Comparison of ENCODE assay signal across 9 mouse cellular contexts in genomic region chr2:181692304-181692703, GRCm38 (mm10). TPM values are rescaled to one million over a fixed set of nuclear protein-coding genes. Genes with fewer than 3 reads are reported as not detected.
DNase-seq lines count a peak whose midpoint lies in the region; ATAC-seq lines count a peak whose summit lies in the region.
"Had no signal": no experiment of that assay in that cellular context is flagged by ENCODE, and none has a peak within 500 bp of the region (broad histone marks: within the 10 kb centered on the region; RNA-seq: fewer than 3 reads in every experiment).

No protein-coding gene starts in this region.

- no peak overlapping the region for H3K9ac ChIP-seq in neural tube, embryonic 12.5 days
- 0 out of 2 replicates have a peak overlapping the region, but pooled peaks have one; percentile 62 for H3K9ac ChIP-seq in liver, embryonic 13.5 days
- no peak overlapping the region for H3K9ac ChIP-seq in stomach, embryonic 16.5 days (ENCODE audit: low read length)

- no peak overlapping the region for H3K4me3 ChIP-seq in neural tube, embryonic 12.5 days
- H3K4me3 ChIP-seq in liver, embryonic 13.5 days (replicated peaks) = peak overlapping the region; percentile 61
- H3K4me3 ChIP-seq in stomach, embryonic 16.5 days (replicated peaks; ENCODE audit: low read length) = peak overlapping the region; percentile 62; the same call in 1 of the 2 replicates

- no peaks in the 10 kb centered on the region for H3K9me3 ChIP-seq in neural tube, embryonic 12.5 days
- no peaks in the 10 kb centered on the region for H3K9me3 ChIP-seq in liver, embryonic 13.5 days (replicated peaks)
- no peaks in the 10 kb centered on the region for H3K9me3 ChIP-seq in stomach, embryonic 16.5 days (replicated peaks; ENCODE audit: control insufficient read depth, low read length)

- 95% methylated on average over 3 of the region's 3 CpGs for WGBS in neural tube, embryonic 12.5 days
- WGBS in liver, embryonic 13.5 days (ENCODE audit: insufficient replicate concordance) = 64% methylated on average over 3 of the region's 3 CpGs
- WGBS in stomach, embryonic 16.5 days = 83% methylated on average over 3 of the region's 3 CpGs

- peaks cover 13% of the 10 kb centered on the region for H3K4me1 ChIP-seq in neural tube, embryonic 12.5 days
- H3K4me1 ChIP-seq in liver, embryonic 13.5 days (replicated peaks) = peaks cover 30% of the 10 kb centered on the region
- H3K4me1 ChIP-seq in stomach, embryonic 16.5 days (ENCODE audit: control insufficient read depth, insufficient read depth, low read length) = 0 out of 2 replicates have a peak, but pooled peaks cover 11% of the 10 kb centered on the region

- peak; percentile 4 to 7 for DNase-seq in gastrocnemius, postnatal 4 days (ENCODE audit: low spot score in 2 of 2)
- DNase-seq in gastrocnemius, postnatal 14 days = no peak
- DNase-seq in neural tube, embryonic 10.5 days (ENCODE audit: extremely low spot score, low spot score) = no peak
- no peak for DNase-seq in liver, embryonic 13.5 days
- DNase-seq in left cerebral cortex, postnatal 25 days (ENCODE audit: low spot score in 2 of 2) = no peak
- DNase-seq: kidney, adult 18-20 months had no signal

- H3K27me3 ChIP-seq in neural tube, embryonic 12.5 days (replicated peaks) = no peaks in the 10 kb centered on the region
- peaks cover 30% of the 10 kb centered on the region for H3K27me3 ChIP-seq in liver, embryonic 13.5 days
- no peaks in the 10 kb centered on the region for H3K27me3 ChIP-seq in stomach, embryonic 16.5 days (ENCODE audit: control insufficient read depth, insufficient read depth, low read length)

- intact Hi-C loops in gastrocnemius, postnatal 14 days (cut with DNase I; ENCODE audit: low total_unique reads) = no loop called here
- intact Hi-C loops in left cerebral cortex, postnatal 25 days (cut with DNase I) = no loop called here

- peak overlapping the region; percentile 91; the same call in 1 of the 2 replicates for H3K4me2 ChIP-seq in neural tube, embryonic 12.5 days (replicated peaks)
- H3K4me2 ChIP-seq in liver, embryonic 13.5 days = peak overlapping the region; percentile 78
- peak overlapping the region; percentile 93 for H3K4me2 ChIP-seq in stomach, embryonic 16.5 days (ENCODE audit: low read depth, low read length)

- no peak for ATAC-seq in neural tube, embryonic 12.5 days (ENCODE audit: low FRiP score, low read depth)
- no peak for ATAC-seq in liver, embryonic 13.5 days (ENCODE audit: low read depth)
- no peak for ATAC-seq in stomach, embryonic 16.5 days (ENCODE audit: insufficient read depth, low FRiP score)
- no peak for ATAC-seq in cerebellum, adult (ENCODE audit: insufficient number of reproducible peaks, low FRiP score, low TSS enrichment)

- peaks cover 21% of the 10 kb centered on the region for H3K36me3 ChIP-seq in neural tube, embryonic 12.5 days
- H3K36me3 ChIP-seq in liver, embryonic 13.5 days = peaks cover 8% of the 10 kb centered on the region
- H3K36me3 ChIP-seq in stomach, embryonic 16.5 days (ENCODE audit: control insufficient read depth, insufficient read depth, low read length) = no peaks in the 10 kb centered on the region

- H3K27ac ChIP-seq in neural tube, embryonic 12.5 days = no peak overlapping the region
- no peak overlapping the region for H3K27ac ChIP-seq in liver, embryonic 13.5 days
- H3K27ac ChIP-seq in stomach, embryonic 16.5 days (ENCODE audit: low read length) = no peak overlapping the region

RNA-seq across cellular contexts. Expression of gene Rgs19, which starts 1.5 kb away (rescaled TPM):
- total RNA-seq in gastrocnemius, postnatal 4 days (2021) = 10 to 100 TPM; 16.4 to 20.1 TPM
- 1 to 10 TPM; 5.1 to 6.5 TPM for total RNA-seq in gastrocnemius, postnatal 14 days (2021)
- 44.0 and 44.8 TPM in 2 replicates for polyA plus RNA-seq in neural tube, embryonic 12.5 days (2016; fragmentation: Nextera tagmentation; extraction: Ambion mirVana)
- polyA plus RNA-seq in liver, embryonic 13.5 days (2015; fragmentation: Nextera tagmentation; extraction: Ambion mirVana) = 17.7 and 19.9 TPM in 2 replicates
- polyA plus RNA-seq in stomach, embryonic 16.5 days (2015; fragmentation: Nextera tagmentation; extraction: Ambion mirVana) = 54.2 and 55.3 TPM in 2 replicates
- total RNA-seq in left cerebral cortex, postnatal 25 days (2021) = 10 to 100 TPM; 30.2 to 35.3 TPM

RNA-seq across cellular contexts. Expression of gene Lkaaear1, which starts 5.9 kb away (rescaled TPM):
- total RNA-seq in gastrocnemius, postnatal 4 days (2021) = not detected
- total RNA-seq in gastrocnemius, postnatal 14 days (2021) = not detected
- polyA plus RNA-seq in neural tube, embryonic 12.5 days (2016; fragmentation: Nextera tagmentation; extraction: Ambion mirVana) = not detected in 2 replicates
- not detected in 2 replicates for polyA plus RNA-seq in liver, embryonic 13.5 days (2015; fragmentation: Nextera tagmentation; extraction: Ambion mirVana)
- not detected in 2 replicates for polyA plus RNA-seq in stomach, embryonic 16.5 days (2015; fragmentation: Nextera tagmentation; extraction: Ambion mirVana)
- not detected for total RNA-seq in left cerebral cortex, postnatal 25 days (2021)

RNA-seq across cellular contexts. Expression of gene Tcea2, which starts 12.2 kb away (rescaled TPM):
- total RNA-seq in gastrocnemius, postnatal 4 days (2021) = 1 to 10 TPM; 7.5 to 9.7 TPM
- 1 to 10 TPM; 4.2 to 6.0 TPM for total RNA-seq in gastrocnemius, postnatal 14 days (2021)
- 27.3 and 30.0 TPM in 2 replicates for polyA plus RNA-seq in neural tube, embryonic 12.5 days (2016; fragmentation: Nextera tagmentation; extraction: Ambion mirVana)
- polyA plus RNA-seq in liver, embryonic 13.5 days (2015; fragmentation: Nextera tagmentation; extraction: Ambion mirVana) = 2.4 and 2.6 TPM in 2 replicates
- 19.3 and 19.7 TPM in 2 replicates for polyA plus RNA-seq in stomach, embryonic 16.5 days (2015; fragmentation: Nextera tagmentation; extraction: Ambion mirVana)
- 10 to 100 TPM; 61.9 to 63.3 TPM for total RNA-seq in left cerebral cortex, postnatal 25 days (2021)

RNA-seq across cellular contexts. Expression of gene Sox18, which starts 20.9 kb away (rescaled TPM):
- 10 to 100 TPM; 33.9 to 34.4 TPM for total RNA-seq in gastrocnemius, postnatal 4 days (2021)
- total RNA-seq in gastrocnemius, postnatal 14 days (2021) = 10 to 100 TPM; 27.3 to 28.0 TPM
- polyA plus RNA-seq in neural tube, embryonic 12.5 days (2016; fragmentation: Nextera tagmentation; extraction: Ambion mirVana) = 20.3 and 20.6 TPM in 2 replicates
- 6.4 and 6.5 TPM in 2 replicates for polyA plus RNA-seq in liver, embryonic 13.5 days (2015; fragmentation: Nextera tagmentation; extraction: Ambion mirVana)
- 25.4 and 25.5 TPM in 2 replicates for polyA plus RNA-seq in stomach, embryonic 16.5 days (2015; fragmentation: Nextera tagmentation; extraction: Ambion mirVana)
- total RNA-seq in left cerebral cortex, postnatal 25 days (2021) = 10 to 100 TPM; 10.9 to 11.4 TPM

RNA-seq across cellular contexts. Expression of gene Oprl1, which starts 22.5 kb away (rescaled TPM):
- total RNA-seq in gastrocnemius, postnatal 4 days (2021) = not detected
- total RNA-seq in gastrocnemius, postnatal 14 days (2021) = not detected
- 36.4 and 39.6 TPM in 2 replicates for polyA plus RNA-seq in neural tube, embryonic 12.5 days (2016; fragmentation: Nextera tagmentation; extraction: Ambion mirVana)
- 0.24 and 0.45 TPM in 2 replicates for polyA plus RNA-seq in liver, embryonic 13.5 days (2015; fragmentation: Nextera tagmentation; extraction: Ambion mirVana)
- polyA plus RNA-seq in stomach, embryonic 16.5 days (2015; fragmentation: Nextera tagmentation; extraction: Ambion mirVana) = 1.3 and 1.4 TPM in 2 replicates
- total RNA-seq in left cerebral cortex, postnatal 25 days (2021) = 10 to 100 TPM; 56.1 to 57.3 TPM

Comparison
In these comparisons a context has a peak if more than half of its experiments do, and no peak if none do; other contexts are left out.
1. DNase-seq: peak in gastrocnemius, postnatal 4 days (2 of 2); none in gastrocnemius, postnatal 14 days (single experiment), neural tube, embryonic 10.5 days (single experiment), liver, embryonic 13.5 days (single experiment) and left cerebral cortex, postnatal 25 days (0 of 2).
2. RNA of gene Tcea2, which starts 12.2 kb away (total RNA-seq): 61.9 to 63.3 TPM in left cerebral cortex, postnatal 25 days; 7.5 to 9.7 TPM in gastrocnemius, postnatal 4 days and 4.2 to 6.0 TPM in gastrocnemius, postnatal 14 days; every median in the first group is over 4 times any median in the second.
3. Peak in every context shown above with its lines, with median percentiles within 50 percentile points of each other: H3K4me2 ChIP-seq.